Mouse (Mus musculus) kidney, adult 2 months (tissue): ENCODE data around the gene Mxra7.

ENCODE experiments used
- CTCF ChIP-seq: fragments of 200-500 bp; conservative IDR thresholded peaks from 2 replicates; pipeline ENCODE4 v1.5.1; 2011; ENCODE audit warnings: low read depth, mild to moderate bottlenecking, control low read depth, low read length, moderate library complexity, mixed read lengths; ENCODE audit not compliant: insufficient read depth, insufficient read length
- POLR2A ChIP-seq: fragments of 200-500 bp; IDR thresholded peaks from one replicate; pipeline ENCODE4 v1.6.1; 2011; ENCODE audit warnings: low read depth, low read length, control low read depth

GRCm38 (mm10) chr11:116836283-116836682, 8.4 kb upstream of the Mxra7 start:
- TF ChIP-seq POLR2A: no peak
- no peak for TF ChIP-seq CTCF
